Mouse (Mus musculus) bone marrow macrophage, adult 2 months (primary cell): Measurements from ENCODE around the gene Hras.

Experiments used
- CTCF ChIP-seq: IDR thresholded peaks from 2 replicates; pipeline ENCODE4 v1.5.1; 2012; ENCODE audit warnings: low read depth, mild to moderate bottlenecking, low read length, moderate library complexity
- POLR2A ChIP-seq: IDR thresholded peaks from 2 replicates; pipeline ENCODE4 v1.6.1; 2012; ENCODE audit warnings: mild to moderate bottlenecking, low read depth, low read length, borderline replicate concordance

GRCm38 (mm10) chr7:141194830-141195229, 1.0 kb upstream of the Hras start:
- no peak for TF ChIP-seq POLR2A
- no peak for TF ChIP-seq CTCF
